Mouse (Mus musculus): ENCODE measurements around the gene Helb.
"Not testable (repeated sequence)": the region's sequence is repeated elsewhere in the genome, so short reads cannot be mapped to it uniquely, and the experiment has no call there.

The Helb gene

GRCm38 (mm10) chr10:120112507-120113396 is at the start of gene Helb:
TSS of gene Helb (minus strand) at chr10:120112987.
- DNase-seq (ENCODE audit: low spot score in 2 of 2), result peak; percentile 100

GRCm38 (mm10) chr10:120160533-120160932 is 47.7 kb upstream of the Helb start:
- no peak for DNase-seq (ENCODE audit: low spot score in 2 of 2)

GRCm38 (mm10) chr10:120153911-120154310 is 41.1 kb upstream of the Helb start:
- no peak for DNase-seq (ENCODE audit: low spot score in 2 of 2)

GRCm38 (mm10) chr10:120151672-120152071 is 38.9 kb upstream of the Helb start:
- DNase-seq (ENCODE audit: low spot score in 2 of 2), result no peak

GRCm38 (mm10) chr10:120140916-120141516 is 28.2 kb upstream of the Helb start:
- no peak for DNase-seq (ENCODE audit: low spot score in 2 of 2)

GRCm38 (mm10) chr10:120140193-120140592 is 27.4 kb upstream of the Helb start:
- DNase-seq (ENCODE audit: low spot score in 2 of 2), result no peak

GRCm38 (mm10) chr10:120136020-120136562 is 23.3 kb upstream of the Helb start:
- DNase-seq (ENCODE audit: low spot score in 2 of 2), result no peak

GRCm38 (mm10) chr10:120133697-120134096 is 20.9 kb upstream of the Helb start:
- DNase-seq (ENCODE audit: low spot score in 2 of 2), result no peak

GRCm38 (mm10) chr10:120130621-120131020 is 17.8 kb upstream of the Helb start:
- peak; percentile 33 to 72 for DNase-seq (ENCODE audit: low spot score in 2 of 2)

GRCm38 (mm10) chr10:120128601-120129277 is 16.0 kb upstream of the Helb start:
- no peak for DNase-seq (ENCODE audit: low spot score in 2 of 2)

- DNase-seq (ENCODE audit: low spot score in 2 of 2), result no peak
Observed at GRCm38 (mm10) chr10:120125465-120125857, 12.7 kb upstream of the Helb start.

GRCm38 (mm10) chr10:120124801-120125464 is 12.1 kb upstream of the Helb start:
- DNase-seq (ENCODE audit: low spot score in 2 of 2), result peak; percentile 79 to 92

GRCm38 (mm10) chr10:120123721-120124120 is 10.9 kb upstream of the Helb start:
- DNase-seq (ENCODE audit: low spot score in 2 of 2), result no peak

GRCm38 (mm10) chr10:120115249-120115648 is 2.5 kb upstream of the Helb start:
- DNase-seq (ENCODE audit: low spot score in 2 of 2), result no peak

- no peak for DNase-seq (ENCODE audit: low spot score in 2 of 2)
Observed at GRCm38 (mm10) chr10:120114493-120114892, 1.7 kb upstream of the Helb start.

GRCm38 (mm10) chr10:120113980-120114379 is 1.2 kb upstream of the Helb start:
- no peak for DNase-seq (ENCODE audit: low spot score in 2 of 2)

- DNase-seq (ENCODE audit: low spot score in 2 of 2), result not testable (repeated sequence)
Observed at GRCm38 (mm10) chr10:120113482-120113881, 695 bp upstream of the Helb start.

GRCm38 (mm10) chr10:120111691-120112319 is 982 bp downstream of the Helb start:
- DNase-seq (ENCODE audit: low spot score in 2 of 2), result no peak

- no peak for DNase-seq (ENCODE audit: low spot score in 2 of 2)
Observed at GRCm38 (mm10) chr10:120100806-120101205, 12.0 kb downstream of the Helb start.

GRCm38 (mm10) chr10:120097564-120097963 is 15.2 kb downstream of the Helb start:
- no peak for DNase-seq (ENCODE audit: low spot score in 2 of 2)

- DNase-seq (ENCODE audit: low spot score in 2 of 2), result no peak
Observed at GRCm38 (mm10) chr10:120095716-120096115, 17.1 kb downstream of the Helb start.

All from spleen, postnatal 4 days (tissue).